Mouse (Mus musculus) fibroblast of lung, adult 2 months (primary cell): Measurements from ENCODE around the gene Tnfrsf1a.

ENCODE experiments used
- DNase-seq: peaks from one replicate; pipeline ENCODE4 v3.0.0-alpha.2; 2011; ENCODE audit warnings: low read depth

The Tnfrsf1a gene

DNA sequence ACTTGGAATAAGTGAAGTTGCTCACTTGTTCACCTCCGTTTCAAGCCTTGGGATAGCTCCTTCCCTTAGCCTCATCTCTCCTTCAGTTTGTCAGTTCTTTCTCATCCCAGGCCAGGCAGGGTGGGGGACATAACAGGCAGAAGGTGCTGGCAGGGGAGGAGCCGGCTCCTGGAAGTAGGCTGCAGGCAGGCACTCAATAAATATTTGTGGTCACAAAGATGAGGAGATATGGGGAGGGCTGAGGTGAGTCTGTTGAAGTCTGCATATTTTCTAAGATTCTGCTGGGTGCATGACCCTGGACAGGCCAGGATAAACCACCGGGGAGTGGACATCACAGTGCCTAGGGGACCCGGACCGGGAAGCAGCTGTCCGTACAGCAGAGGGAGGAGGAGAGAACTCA, 25.6 kb upstream of the Tnfrsf1a start:
- DNase-seq, result no peak

DNA sequence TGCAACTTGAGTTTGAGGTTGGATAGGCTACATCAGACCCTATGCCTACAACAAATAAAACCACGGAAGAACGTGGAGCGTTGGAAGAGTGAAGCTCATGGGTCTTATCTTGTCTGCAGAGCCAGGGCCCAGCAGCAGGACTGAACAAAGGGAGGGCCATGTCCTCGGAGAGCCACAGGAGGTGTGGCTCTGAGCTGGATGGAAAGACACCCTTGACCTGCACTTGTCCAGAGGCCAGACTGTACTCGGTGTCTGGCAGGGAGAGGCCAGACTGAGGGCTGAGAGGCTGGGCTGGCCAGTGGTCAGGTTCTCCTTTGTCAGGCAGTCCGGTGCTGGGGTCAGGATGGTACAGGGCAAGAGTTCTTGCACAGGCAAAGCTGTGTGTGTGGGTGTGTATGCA, 23.8 kb upstream of the Tnfrsf1a start:
- no peak for DNase-seq

DNA sequence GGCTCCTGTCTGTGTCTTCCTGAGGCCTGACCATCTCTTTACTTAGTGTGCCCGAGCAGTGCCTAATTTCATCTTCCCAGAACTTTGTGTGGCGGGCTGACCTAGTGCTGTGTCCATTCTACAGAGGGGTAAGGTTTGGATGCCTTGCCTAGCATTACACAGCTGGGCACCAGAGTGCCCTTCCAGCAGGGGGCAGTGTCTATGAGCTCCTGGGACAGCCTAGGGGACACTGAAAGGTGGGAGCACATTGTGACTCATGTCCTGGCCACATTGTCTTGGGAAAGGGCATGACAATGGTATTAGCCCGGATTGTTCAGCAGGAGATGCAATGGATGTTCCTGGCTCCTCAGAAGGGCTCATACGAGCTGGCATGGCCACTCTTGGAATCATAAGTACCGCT, 20.9 kb upstream of the Tnfrsf1a start:
- DNase-seq, result no peak

DNA sequence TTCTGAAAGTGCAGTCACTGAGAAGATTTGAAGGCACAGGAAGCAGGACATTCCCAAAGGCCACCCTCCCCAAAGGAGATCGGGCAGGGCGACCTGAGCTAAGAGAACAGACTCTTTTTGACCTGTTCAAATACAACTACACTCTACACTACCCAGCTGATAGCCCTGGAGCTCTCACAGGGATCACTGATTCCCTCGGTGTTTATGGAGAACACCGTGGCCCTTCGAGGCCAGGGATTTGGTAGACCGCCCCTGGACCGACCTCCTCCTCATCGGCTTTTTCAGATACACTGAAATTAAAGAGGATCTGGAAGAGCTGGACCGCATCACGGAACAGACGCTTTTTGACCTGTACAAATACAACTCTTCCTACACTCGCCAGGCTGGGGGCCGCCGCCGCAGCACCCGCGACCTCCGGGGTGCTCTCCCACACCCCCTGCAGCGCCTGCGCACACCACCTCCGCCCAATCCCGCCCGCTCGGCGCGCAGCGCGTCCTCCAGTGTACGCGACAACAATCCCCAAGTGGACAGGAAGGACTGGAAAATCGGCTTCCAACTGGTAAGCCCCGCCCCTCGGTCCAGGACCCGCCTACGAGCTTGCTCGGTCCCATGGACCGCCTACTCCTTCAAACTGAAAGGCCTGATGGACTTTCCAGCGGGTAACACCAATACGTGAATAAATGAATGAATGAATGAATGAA, 18.4 kb upstream of the Tnfrsf1a start:
- DNase-seq, result no peak

DNA sequence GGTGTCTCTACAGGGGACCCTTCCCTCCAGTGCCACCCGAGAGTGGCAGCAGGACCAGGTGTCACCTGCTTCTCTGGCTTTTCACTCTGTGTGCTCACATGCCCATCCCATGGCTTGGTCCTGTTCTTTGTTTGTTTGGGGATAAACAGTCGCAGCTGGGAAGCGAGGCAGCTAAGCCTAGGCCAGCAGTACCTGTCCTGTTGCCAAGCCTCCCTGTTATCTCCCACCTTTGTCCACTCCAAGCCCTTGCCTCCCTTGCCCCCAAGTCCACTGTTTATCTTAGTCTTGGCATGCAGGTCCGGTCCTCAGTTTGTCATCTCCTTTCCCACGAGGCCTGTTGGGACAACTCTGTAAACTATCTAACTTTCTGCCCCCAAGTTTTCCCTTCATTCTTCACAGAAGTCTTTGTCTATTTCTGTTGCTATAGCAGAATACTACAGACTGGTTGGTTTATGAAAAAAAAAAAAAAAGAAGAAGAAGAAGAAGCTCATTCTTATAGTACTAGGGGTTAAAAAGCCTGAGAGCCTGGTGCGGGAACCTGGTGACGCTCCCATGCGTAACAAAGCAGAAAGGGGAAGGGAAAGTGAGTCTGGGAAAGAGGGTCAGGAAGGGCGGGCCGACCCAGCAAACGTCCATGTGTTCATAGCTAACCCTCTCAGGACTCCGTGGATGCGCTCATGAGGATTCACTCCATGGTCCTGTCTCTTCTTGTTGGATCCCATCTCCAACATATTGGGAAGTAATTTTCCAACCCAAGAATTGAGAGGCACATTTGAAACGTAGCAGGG, 15.9 kb upstream of the Tnfrsf1a start:
- DNase-seq, result no peak

DNA sequence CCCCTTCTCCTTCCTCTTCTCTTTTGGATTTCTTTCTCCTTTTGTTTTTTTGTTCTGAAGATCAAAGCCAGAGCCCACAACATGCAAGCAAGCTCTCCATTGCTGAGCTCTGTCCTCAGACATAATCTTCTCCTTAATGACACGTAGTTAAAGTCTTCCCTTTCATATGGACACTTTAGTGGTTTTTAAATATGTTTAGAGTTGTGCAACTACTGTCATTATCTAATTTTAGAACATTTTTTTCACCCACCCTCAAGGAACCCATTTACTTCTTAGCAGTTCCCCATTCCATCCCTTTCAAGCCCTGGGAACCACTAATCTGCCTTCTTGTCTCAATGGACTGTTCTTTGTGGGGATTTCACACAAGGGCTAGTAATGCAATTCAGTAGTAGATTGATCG, 14.8 kb upstream of the Tnfrsf1a start:
- no peak for DNase-seq

DNA sequence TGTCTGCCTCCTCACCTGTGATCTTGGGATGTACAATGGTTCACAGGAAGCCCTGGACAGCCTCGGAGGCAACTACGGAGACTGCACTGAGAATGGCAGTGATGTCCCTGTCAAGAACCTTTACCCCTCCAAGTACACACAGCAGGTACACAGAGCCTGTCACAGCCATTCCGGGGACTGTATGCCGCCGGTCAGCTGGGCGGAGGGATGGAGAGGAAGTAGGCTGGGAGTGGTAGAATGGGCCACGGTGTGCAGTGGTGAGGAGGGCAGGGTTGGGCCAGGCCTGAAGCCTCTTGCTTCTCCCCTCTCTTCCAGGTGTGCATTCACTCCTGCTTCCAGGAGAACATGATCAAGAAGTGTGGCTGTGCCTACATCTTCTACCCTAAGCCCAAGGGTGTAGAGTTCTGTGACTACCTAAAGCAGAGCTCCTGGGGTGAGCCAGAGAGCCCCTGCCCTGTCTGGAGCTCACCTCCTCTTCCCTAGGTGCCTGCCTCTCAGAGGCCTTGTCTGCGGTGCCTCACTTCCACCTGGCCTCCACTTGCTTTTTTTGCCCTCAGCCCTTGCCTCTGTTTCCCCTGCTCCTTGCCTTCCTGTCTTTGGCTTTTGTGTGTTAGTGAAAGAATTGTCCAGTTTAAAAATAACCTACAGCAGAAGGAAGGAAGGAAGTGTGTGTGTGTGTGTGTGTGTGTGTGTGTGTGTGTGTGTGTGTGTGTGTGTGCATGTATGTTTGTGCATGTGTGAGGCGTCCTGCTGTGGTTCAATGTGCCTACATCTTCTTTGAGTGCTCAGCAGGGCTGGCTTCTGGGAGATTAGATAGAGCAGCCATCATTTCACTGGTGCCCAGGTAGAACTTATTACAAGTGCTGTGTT, 10.1 kb upstream of the Tnfrsf1a start:
- DNase-seq, result no peak

DNA sequence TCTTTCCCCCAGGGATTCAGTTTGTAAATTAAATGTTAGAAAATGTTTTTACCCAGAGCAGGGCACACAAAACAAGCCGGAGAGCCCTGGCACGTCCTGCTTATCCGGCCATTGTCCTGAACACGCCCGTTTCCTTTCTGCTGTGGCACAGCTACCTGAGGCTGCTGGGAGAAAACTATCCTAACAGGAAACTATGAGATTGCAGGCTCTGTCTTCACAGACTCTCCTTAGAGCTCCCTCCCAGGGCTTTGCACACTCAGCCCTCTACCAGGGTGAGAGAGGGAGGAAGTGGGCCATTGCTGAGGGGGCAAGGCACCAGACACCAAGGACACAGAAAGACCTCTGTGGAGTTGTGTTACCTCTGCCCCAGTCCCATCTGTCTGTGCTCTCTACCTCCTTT, 8.9 kb upstream of the Tnfrsf1a start:
- DNase-seq, result no peak

DNA sequence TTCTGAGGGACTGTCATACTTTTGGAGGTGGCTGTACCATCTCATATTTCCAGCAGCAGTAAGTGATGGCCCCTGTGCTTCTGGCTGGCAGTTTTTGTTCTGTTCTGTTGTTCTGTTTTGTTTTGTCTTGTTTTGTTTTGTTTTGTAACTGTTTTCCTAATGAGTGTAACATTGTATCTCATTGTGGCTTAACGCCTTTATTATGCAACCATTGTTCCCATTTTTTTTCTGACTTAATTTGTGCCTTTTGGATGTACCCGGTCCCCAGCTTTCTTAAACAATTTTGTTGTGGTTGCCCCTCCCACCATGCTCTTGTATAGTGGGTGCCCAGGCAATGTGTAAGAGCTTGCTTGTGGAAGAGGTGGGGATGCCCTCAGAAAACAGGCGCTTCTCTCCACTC, 7.0 kb upstream of the Tnfrsf1a start:
- no peak for DNase-seq

DNA sequence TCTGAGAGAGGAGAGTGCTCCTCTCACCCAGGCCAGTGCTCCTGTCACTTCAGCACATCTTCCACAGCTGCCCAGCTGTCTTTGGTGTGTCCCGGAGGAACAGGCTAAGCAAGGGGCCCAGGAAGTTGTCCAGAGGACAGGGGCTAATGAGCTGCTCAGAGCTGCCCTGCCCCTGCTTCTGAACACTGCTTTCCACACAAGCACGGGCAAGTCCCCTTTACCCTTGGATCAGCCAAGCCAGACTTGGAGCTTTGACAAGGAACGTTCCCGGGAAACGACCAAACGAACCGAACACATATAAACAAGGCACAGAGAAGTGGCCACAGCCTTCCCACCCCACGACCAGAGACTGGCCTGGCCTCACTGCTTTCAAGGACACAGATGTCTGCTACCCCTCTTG, 5.1 kb upstream of the Tnfrsf1a start:
- DNase-seq, result no peak

DNA sequence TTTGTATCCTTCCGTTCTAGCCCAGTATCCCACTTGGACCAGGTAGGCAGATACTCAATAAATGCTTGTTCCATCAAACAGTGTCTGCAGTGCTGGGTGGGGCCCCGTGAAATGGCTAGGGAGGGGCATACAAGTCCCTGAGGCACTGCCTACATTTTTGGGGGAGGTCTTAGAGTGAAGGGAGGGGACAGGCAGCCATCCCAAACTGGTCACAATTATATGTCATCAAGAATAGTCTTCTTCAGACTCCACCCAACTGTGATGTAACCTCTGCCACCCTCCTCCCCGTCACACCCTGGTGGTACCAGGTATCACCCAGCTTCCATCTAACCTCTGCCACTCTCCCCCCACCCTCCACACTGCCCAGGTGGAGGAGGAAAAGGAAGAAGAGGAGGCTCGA, 4.3 kb upstream of the Tnfrsf1a start:
- DNase-seq, result no peak

DNA sequence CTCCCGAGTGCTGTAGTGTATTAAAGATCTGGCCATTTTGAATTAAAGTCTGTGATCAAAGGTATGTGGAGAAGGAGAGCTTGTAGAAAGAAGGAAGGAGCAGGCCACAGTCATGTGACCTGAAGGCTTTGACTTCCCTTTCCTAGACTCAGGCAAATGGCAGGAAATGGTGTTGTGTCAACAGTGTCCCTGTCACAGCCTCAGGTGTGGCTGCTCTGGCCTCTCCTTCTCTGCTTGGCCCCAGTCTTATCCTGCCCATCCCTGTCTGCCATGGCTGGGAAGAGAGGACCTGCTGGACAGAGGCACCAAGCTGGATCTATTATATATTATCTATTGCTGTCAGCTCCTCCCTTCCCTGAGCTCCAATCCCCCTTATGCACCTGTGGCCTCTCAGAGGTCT, 3.5 kb upstream of the Tnfrsf1a start:
- no peak for DNase-seq

DNA sequence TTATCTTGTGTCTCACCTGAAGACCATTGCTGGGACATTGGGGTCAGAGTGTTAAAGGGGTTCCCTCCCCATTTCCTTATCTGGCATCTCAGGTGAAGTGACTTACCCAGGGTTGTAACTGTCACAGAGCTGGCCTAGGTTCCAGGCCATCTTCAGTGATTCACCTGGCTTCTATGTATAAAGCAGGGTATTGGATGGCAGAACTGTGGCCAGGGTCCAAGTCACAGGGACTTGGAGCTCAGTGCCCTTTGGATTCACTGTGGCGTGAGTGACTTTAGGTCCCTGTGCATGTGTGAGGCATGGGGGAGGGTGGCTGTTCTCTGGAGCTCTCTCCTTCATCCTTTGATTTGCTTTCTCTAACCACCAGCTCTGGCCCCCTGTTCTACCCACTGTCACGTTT, 3.1 kb upstream of the Tnfrsf1a start:
- no peak for DNase-seq

DNA sequence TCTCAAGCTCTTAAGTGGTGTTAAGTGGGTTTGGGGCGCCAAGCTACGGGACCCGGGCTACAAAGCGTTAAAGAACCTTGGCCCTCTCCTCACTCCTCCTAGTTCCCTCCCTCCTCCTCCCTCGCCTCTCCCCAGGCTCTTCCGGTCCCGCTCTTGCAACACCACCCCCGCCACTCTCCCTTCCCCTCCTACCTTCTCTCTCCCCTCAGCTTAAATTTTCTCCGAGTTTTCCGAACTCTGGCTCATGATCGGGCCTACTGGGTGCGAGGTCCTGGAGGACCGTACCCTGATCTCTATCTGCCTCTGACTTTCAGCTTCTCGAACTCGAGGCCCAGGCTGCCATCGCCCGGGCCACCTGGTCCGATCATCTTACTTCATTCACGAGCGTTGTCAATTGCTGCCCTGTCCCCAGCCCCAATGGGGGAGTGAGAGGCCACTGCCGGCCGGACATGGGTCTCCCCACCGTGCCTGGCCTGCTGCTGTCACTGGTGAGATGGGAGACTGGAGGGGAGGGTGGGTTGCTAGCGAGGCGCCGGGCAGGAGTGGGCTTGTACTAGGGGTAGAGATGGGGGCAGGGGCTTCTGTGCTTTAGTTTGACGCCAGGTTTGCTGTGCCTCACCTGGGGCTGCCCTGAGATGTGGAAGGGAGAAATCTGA, 541 bp downstream of the Tnfrsf1a start:
- DNase-seq, result no peak

DNA sequence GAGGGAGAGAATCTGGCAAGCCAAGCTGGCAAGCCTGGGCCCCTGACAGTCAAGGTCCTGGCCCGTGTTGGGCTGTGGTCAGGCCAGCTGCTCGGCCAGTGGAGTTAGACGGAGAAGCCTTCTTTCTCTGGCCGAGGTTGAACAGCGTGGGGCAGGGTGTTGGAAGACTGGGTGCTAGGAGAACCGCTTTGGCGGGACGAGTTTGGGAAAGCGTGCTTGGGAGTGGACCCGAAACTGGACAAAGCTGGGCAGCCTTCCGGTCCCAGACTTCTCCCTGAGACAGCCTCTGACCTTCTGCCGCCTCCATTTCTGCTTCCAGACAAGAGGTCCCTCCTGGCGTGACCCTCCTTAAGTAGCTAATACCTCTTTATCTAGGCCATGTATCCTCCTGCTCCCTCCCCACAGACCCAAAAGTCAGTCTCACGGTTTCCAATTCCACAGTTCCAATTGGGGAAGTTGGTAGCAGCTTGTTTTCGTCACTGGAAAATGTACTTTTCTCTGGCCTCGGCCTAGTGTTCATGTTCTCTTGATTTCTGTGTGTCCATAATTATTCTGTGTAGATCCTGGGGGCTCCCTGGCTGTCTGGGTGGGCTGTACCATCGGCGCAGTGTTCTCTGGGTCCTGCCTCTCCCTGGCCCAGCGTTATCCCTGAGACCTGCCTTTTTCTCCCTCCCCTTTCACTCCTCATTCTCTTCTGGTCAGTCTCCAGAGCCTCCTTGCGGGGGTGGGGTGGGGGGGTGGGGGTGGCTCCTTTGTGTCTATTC, 1.3 kb downstream of the Tnfrsf1a start:
- no peak for DNase-seq

DNA sequence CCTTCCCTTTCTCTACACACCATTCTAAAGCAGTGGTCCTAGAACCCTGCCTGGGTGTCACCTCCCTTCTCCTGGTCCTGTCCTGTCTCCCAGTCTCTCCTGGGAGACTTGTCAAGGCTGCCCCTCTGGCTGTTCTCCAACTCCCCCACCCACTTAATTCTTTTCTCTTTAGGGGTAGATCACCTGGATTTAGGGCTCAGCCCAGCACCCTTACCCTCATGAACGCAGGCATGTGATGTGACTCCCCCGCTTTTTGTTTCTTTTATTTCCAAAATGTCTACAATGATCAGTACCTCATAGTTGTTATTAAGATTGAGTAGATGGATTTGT, 1.8 kb downstream of the Tnfrsf1a start:
- no peak for DNase-seq

DNA sequence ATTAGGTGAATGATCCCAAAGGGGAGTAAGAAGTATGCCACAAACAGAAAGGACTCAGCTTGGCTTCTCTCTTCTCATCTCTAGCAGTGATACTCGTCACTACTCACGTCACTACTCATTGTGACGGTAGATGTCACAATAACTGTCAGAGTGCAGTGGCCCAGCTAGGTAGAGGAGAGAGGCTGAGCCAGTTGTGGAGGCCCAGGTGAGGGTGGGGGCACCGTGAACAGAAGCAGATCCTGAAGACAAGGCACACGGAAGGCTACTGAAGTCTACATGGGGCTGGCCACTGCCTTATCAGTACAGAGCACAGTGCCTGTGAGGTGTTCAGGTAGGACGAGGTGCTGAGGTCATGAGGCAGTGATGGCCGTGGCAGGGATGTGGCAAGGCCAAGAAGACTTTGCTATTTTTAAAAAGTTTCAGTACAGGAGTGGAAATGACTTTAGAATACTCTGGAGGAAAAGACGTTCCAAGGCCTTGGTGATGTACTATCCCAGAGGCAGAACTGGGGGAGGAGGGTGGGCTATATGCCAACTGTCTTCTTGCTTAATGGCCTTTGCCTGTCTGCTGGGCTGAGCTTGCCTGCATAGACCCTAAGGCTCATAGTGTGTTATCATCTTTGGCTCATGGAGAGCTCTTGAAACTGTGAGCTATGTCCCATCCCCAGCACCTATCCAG, 2.3 kb downstream of the Tnfrsf1a start:
- DNase-seq, result no peak

DNA sequence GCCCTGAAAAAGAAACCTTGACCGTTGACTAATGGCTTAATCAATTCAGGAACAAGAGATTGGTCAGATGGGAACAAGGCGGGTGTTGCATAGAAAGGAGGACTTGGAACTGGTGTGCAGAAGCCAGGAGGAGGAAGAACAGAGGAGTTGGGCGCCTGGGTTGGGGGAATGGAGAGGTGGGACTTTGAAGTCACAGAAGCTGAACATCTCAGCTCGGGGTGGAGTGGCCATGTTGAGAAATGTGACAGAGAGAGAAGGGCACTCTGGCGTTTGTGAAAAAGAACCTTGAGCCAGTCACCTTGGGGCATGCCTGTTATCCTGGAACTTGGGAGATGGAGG, 2.9 kb downstream of the Tnfrsf1a start:
- no peak for DNase-seq

DNA sequence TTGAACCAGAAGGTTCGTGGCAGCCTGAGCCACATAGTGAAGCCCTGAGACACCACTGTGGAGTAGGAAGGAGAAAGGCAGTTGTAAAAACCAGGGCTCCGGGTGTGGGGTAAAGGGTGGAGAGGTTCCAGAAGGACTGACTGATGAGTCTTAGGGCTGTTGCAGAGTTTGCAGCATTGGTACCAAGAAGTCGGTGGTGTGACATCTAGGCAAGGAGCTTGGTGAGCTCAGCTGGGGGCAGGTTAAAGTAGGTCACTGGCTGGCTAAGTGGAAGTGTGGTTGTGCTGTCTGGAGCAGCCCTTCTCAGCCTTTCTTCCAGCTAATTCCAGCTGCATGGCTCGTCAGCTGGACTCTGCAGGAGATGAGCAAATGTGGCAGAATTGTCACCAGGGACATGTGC, 3.6 kb downstream of the Tnfrsf1a start:
- peak; percentile 54 for DNase-seq

DNA sequence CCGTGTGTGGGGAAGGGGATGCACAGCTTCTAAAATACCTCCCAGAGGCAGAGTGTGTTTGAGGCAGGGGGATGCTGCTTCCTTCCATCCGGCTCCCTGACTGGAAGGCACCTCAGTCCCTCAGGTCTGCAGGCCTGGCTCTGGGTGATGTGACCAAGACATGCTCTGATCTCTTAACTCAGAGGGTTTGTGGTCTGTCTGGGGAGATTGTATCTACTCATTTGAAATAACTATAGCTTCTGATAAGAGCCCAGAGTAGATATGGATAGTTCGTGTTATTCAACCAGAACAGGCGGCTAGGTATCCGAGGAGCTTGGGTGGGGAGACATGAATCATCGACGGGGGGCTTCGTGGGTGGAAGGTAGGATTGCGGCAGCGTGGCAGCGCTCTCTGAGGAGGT, 4.1 kb downstream of the Tnfrsf1a start:
- DNase-seq, result no peak

DNA sequence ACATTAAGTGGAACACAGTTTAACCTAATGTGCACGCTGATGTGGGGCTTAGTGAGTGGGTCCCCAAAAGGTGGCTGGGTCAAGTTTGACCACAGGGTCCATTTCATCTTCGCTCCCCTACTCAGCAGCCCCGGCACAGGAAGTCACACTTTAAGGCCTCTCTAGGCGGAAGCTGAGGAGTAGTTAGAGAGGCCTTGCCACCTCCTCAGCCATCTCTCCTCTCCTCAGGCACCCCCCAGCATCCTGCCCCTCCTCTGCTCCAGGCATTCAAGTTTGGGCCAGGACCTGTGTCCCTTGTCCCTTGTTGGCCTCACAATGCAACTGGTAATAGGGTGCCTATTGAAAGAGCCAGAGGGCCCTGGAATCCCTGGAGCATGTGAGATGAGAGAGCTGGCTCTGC, 4.5 kb downstream of the Tnfrsf1a start:
- no peak for DNase-seq
